Mouse (Mus musculus) forebrain, embryonic 13.5 days (tissue): ENCODE data around the gene Supt5. TPM values are rescaled to one million over a fixed set of nuclear protein-coding genes. Genes with fewer than 3 reads are reported as not detected.

ENCODE experiments used
- ATAC-seq: fragments of 200-750 bp; cut with Nextera tagmentation; 2 replicates; pipeline ENCODE4 v1.8.0; 2017
- H3K27ac ChIP-seq: fragments of 300-500 bp; sonication (generic); 2 replicates; pipeline ENCODE4 v1.5.1; 2015; ENCODE audit warnings: inconsistent platforms, mild to moderate bottlenecking, moderate library complexity
- H3K27me3 ChIP-seq: fragments of 300-500 bp; sonication (generic); 2 replicates; pipeline ENCODE4 v1.6.1; 2015; ENCODE audit warnings: mild to moderate bottlenecking, inconsistent platforms
- H3K36me3 ChIP-seq: fragments of 300-500 bp; sonication (generic); 2 replicates; pipeline ENCODE4 v1.6.1; 2015; ENCODE audit warnings: mild to moderate bottlenecking, inconsistent platforms; ENCODE audit not compliant: poor library complexity, severe bottlenecking
- H3K4me1 ChIP-seq: fragments of 300-500 bp; sonication (generic); 2 replicates; pipeline ENCODE4 v1.6.1; 2015; ENCODE audit warnings: inconsistent platforms
- H3K4me2 ChIP-seq: fragments of 300-500 bp; sonication (generic); 2 replicates; pipeline ENCODE4 v1.6.1; 2015; ENCODE audit warnings: inconsistent platforms, mild to moderate bottlenecking, moderate library complexity
- H3K4me3 ChIP-seq: fragments of 300-500 bp; sonication (generic); 2 replicates; pipeline ENCODE4 v1.5.1; 2015; ENCODE audit warnings: mild to moderate bottlenecking, inconsistent platforms
- H3K9ac ChIP-seq: fragments of 300-500 bp; sonication (generic); 2 replicates; pipeline ENCODE4 v1.6.1; 2015; ENCODE audit warnings: mild to moderate bottlenecking, inconsistent platforms
- H3K9me3 ChIP-seq: fragments of 300-500 bp; sonication (generic); replicated peaks from 2 replicates; pipeline ENCODE4 v1.6.1; 2016; ENCODE audit warnings: inconsistent platforms
- WGBS: fragments of 180-500 bp; shearing (Covaris S2); methylation state at CpG from one replicate; pipeline ENCODE4 v1.1.7; 2015; 5-methylcytosine and 5-hydroxymethylcytosine counted together
- polyA plus RNA-seq: library from polyadenylated mRNA; unstranded; fragments of >200 nt; fragmentation: Nextera tagmentation; extraction: Ambion mirVana; gene quantifications from 2 replicates; pipeline ENCODE4 v1.2.1, GENCODE M21; 2015

Supt5 gene
- polyA plus RNA-seq, 1 experiment from 2014 or later: 93.4 TPM

- no peaks in the 10 kb centered on the region for H3K27me3 ChIP-seq
- 45% methylated on average over 7 of the region's 7 CpGs for WGBS
- H3K4me3 ChIP-seq: no peak overlapping the region
- H3K9ac ChIP-seq: no peak overlapping the region
- H3K4me2 ChIP-seq: no peak overlapping the region
- H3K36me3 ChIP-seq: 0 out of 2 replicates have a peak, but pooled peaks cover under 1% of the 10 kb centered on the region
- ATAC-seq: no peak
- no peak overlapping the region for H3K27ac ChIP-seq
- H3K4me1 ChIP-seq: peaks cover 14% of the 10 kb centered on the region
- no peaks in the 10 kb centered on the region for H3K9me3 ChIP-seq
Measured at GRCm38 (mm10) chr7:28341381-28341780, 2.8 kb upstream of the Supt5 start.

GRCm38 (mm10) chr7:28339213-28339917 is 819 bp upstream of the Supt5 start:
- Histone ChIP-seq H3K9ac (peak overlapping the region; percentile 97), H3K4me2 (peak overlapping the region; percentile 90), H3K4me1 (peaks cover 22% of the 10 kb centered on the region), H3K27me3 (no peaks in the 10 kb centered on the region), H3K27ac (peak overlapping the region; percentile 84; the same call in 1 of the 2 replicates), H3K4me3 (peak overlapping the region; percentile 96), H3K36me3 (peaks cover 11% of the 10 kb centered on the region), H3K9me3 (no peaks in the 10 kb centered on the region)
- 81% methylated on average over 19 of the region's 19 CpGs for WGBS
- no peak for ATAC-seq

DNA sequence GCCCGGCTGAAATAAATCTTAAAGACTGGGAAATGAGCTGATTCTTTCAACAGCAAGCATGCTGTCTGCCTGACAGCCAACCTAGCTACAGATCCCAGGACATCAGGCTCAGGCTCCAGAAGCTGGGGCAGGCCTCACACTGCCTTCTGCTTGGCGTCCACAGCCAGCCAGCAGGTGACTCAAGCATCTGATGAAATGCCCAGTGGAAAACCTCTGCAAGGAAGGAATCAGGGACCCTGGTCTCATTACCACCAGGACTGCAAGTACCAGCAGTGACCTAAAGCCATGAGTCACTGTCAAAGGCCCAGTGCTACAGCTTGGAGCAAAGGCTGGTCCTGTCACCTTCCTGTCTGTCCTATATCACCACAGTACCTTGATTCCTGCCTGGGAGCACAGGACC is 3.1 kb downstream of the Supt5 start:
- Histone ChIP-seq H3K9me3 (no peaks in the 10 kb centered on the region), H3K36me3 (peaks cover 25% of the 10 kb centered on the region), H3K4me2 (no peak overlapping the region), H3K4me3 (no peak overlapping the region), H3K9ac (0 out of 2 replicates have a peak overlapping the region, but pooled peaks have one; percentile 13), H3K4me1 (peaks cover 22% of the 10 kb centered on the region), H3K27ac (no peak overlapping the region), H3K27me3 (no peaks in the 10 kb centered on the region)
- ATAC-seq: no peak
- WGBS: 86% methylated on average over 2 of the region's 2 CpGs

DNA sequence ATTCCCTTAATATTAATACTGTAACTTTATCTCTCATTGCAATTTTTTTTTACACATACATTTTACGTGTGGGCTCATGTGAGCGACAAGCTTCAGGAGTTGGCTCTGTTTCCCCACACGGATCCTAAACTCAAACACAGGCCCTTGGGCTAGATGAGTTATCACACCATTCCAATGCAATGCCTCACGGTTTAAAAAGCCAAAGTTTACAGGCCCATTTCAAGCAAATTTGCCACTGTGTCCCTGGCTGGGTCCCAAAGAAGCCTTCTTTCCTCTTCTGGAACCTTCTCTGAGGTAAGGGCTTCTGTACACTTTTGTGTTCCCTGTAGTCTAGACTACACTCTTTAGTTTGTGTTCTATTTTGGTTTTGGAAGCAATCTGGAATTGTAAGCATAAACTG is 4.0 kb downstream of the Supt5 start:
- Histone ChIP-seq H3K4me2 (no peak overlapping the region), H3K9me3 (no peaks in the 10 kb centered on the region), H3K9ac (no peak overlapping the region), H3K27me3 (no peaks in the 10 kb centered on the region), H3K27ac (no peak overlapping the region), H3K4me3 (no peak overlapping the region), H3K36me3 (peaks cover 35% of the 10 kb centered on the region), H3K4me1 (peaks cover 22% of the 10 kb centered on the region)
- ATAC-seq: no peak
- 97% methylated on average over 4 of the region's 4 CpGs for WGBS

GRCm38 (mm10) chr7:28328260-28328659 is 10.3 kb downstream of the Supt5 start:
- Histone ChIP-seq H3K9ac (no peak overlapping the region), H3K4me1 (no peaks in the 10 kb centered on the region), H3K27me3 (no peaks in the 10 kb centered on the region), H3K27ac (no peak overlapping the region), H3K4me3 (no peak overlapping the region), H3K36me3 (peaks cover 87% of the 10 kb centered on the region), H3K9me3 (no peaks in the 10 kb centered on the region), H3K4me2 (no peak overlapping the region)
- 97% methylated on average over 2 of the region's 2 CpGs for WGBS
- ATAC-seq: no peak

DNA sequence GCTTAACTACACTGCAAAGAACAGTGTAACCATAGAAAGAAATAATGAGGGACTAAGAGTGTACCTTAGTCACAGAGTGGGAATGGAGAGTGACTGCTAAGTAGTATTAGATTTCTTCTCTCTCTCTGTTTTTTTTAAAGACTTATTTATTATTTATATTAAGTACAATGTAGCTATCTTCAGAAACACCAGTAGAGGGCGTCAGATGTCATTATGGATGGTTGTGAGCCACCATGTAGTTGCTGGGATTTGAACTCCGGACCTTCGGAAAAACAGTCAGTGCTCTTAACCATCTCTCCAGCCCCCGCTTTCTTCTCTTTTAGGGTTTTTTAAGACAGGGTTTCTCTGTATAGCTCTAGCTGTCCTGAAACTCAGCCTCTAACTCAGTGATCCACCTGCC is 12.1 kb downstream of the Supt5 start:
- H3K9me3 ChIP-seq: no peaks in the 10 kb centered on the region
- WGBS: 83% methylated on average over 4 of the region's 4 CpGs
- H3K4me2 ChIP-seq: no peak overlapping the region
- no peak overlapping the region for H3K27ac ChIP-seq
- H3K36me3 ChIP-seq: peaks cover 100% of the 10 kb centered on the region
- H3K4me1 ChIP-seq: no peaks in the 10 kb centered on the region
- no peak for ATAC-seq
- no peaks in the 10 kb centered on the region for H3K27me3 ChIP-seq
- H3K9ac ChIP-seq: no peak overlapping the region
- no peak overlapping the region for H3K4me3 ChIP-seq

DNA sequence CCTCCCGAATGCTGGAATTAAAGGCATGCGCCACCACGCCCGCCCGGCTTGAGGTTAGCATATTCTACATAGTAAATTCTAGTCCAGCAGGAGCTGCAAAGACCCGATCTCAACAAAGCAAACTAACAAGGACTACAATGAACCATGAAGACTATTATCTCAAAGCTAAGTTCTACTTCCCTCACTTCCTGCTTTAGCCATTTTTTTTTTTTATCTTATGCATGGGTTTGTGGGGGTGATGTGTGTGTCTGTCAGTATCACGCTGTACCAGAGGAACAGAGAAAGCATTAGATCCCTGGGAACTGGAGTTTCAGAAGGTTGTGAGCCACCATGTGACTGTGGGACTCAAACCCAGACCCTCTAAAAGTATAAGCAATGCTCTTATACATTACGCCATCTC is 13.3 kb downstream of the Supt5 start:
- no peak overlapping the region for H3K9ac ChIP-seq
- H3K36me3 ChIP-seq: peaks cover 100% of the 10 kb centered on the region
- no peak overlapping the region for H3K4me2 ChIP-seq
- no peaks in the 10 kb centered on the region for H3K27me3 ChIP-seq
- no peak overlapping the region for H3K4me3 ChIP-seq
- 92% methylated on average over 8 of the region's 8 CpGs for WGBS
- no peak overlapping the region for H3K27ac ChIP-seq
- ATAC-seq: no peak
- H3K4me1 ChIP-seq: no peaks in the 10 kb centered on the region
- no peaks in the 10 kb centered on the region for H3K9me3 ChIP-seq

GRCm38 (mm10) chr7:28321974-28322720 is 16.4 kb downstream of the Supt5 start:
- no peaks in the 10 kb centered on the region for H3K9me3 ChIP-seq
- 94% methylated on average over 15 of the region's 15 CpGs for WGBS
- no peaks in the 10 kb centered on the region for H3K27me3 ChIP-seq
- no peak overlapping the region for H3K4me3 ChIP-seq
- no peak for ATAC-seq
- H3K36me3 ChIP-seq: peaks cover 100% of the 10 kb centered on the region
- H3K4me2 ChIP-seq: no peak overlapping the region
- no peaks in the 10 kb centered on the region for H3K4me1 ChIP-seq
- H3K9ac ChIP-seq: no peak overlapping the region
- no peak overlapping the region for H3K27ac ChIP-seq

GRCm38 (mm10) chr7:28318714-28319113 is 19.8 kb downstream of the Supt5 start:
- Histone ChIP-seq H3K9ac (no peak overlapping the region), H3K27me3 (no peaks in the 10 kb centered on the region), H3K27ac (no peak overlapping the region), H3K9me3 (no peaks in the 10 kb centered on the region), H3K36me3 (peaks cover 100% of the 10 kb centered on the region), H3K4me2 (no peak overlapping the region), H3K4me3 (no peak overlapping the region), H3K4me1 (no peaks in the 10 kb centered on the region)
- WGBS: 94% methylated on average over 17 of the region's 17 CpGs
- no peak for ATAC-seq

DNA sequence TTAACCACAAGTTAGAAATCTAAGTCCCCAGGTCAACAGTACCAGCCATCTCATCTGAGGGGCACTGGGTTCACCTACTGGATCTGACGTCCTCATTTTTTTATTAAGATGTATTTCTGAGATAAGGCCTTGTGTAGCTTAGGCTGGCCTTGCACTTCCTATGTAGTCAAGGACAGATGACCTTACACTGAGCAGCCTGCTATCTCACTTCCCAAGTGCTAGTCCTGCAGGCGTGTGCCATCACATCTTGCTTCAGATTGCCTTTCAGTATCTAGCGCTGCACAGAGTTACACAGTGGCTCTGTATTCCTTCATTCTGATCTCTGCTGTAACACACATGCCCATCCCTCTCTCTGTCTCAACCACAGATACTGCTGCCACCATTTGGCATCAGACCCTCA is 20.5 kb downstream of the Supt5 start:
- H3K4me3 ChIP-seq: no peak overlapping the region
- no peaks in the 10 kb centered on the region for H3K4me1 ChIP-seq
- H3K9ac ChIP-seq: no peak overlapping the region
- WGBS: 88% methylated on average over 3 of the region's 3 CpGs
- H3K9me3 ChIP-seq: no peaks in the 10 kb centered on the region
- peaks cover 93% of the 10 kb centered on the region for H3K36me3 ChIP-seq
- H3K27ac ChIP-seq: no peak overlapping the region
- no peak for ATAC-seq
- H3K27me3 ChIP-seq: no peaks in the 10 kb centered on the region
- no peak overlapping the region for H3K4me2 ChIP-seq

GRCm38 (mm10) chr7:28311926-28312543 is 26.5 kb downstream of the Supt5 start, which contains the start of gene Timm50:
Gene Timm50 (minus strand): TSS chr7:28312072.
- peaks cover 30% of the 10 kb centered on the region for H3K4me1 ChIP-seq
- WGBS: under 1% methylated on average over 45 of the region's 45 CpGs
- H3K9ac ChIP-seq: peak within 1 kb of the TSS; percentile 93
- H3K4me3 ChIP-seq: peak within 1 kb of the TSS; percentile 96
- H3K36me3 ChIP-seq: peaks cover 65% of the 10 kb centered on the region
- H3K9me3 ChIP-seq: no peaks in the 10 kb centered on the region
- peak within 1 kb of the TSS; percentile 92 for H3K4me2 ChIP-seq
- peak; percentile 98 for ATAC-seq
- H3K27ac ChIP-seq: peak within 1 kb of the TSS; percentile 66; the same call in 1 of the 2 replicates
- no peaks in the 10 kb centered on the region for H3K27me3 ChIP-seq
